Mouse (Mus musculus) olfactory bulb, adult 2 months (tissue): Measurements from ENCODE around the gene Asb8.

Source experiments
- CTCF ChIP-seq: fragments of 200-500 bp; IDR thresholded peaks from 2 replicates; pipeline ENCODE4 v1.5.1; 2012; ENCODE audit warnings: low read depth, mild to moderate bottlenecking, low read length, moderate library complexity; ENCODE audit not compliant: insufficient read depth
- POLR2A ChIP-seq: fragments of 200-500 bp; IDR thresholded peaks from 2 replicates; pipeline ENCODE4 v1.6.1; 2012; ENCODE audit warnings: mild to moderate bottlenecking, low read depth, low read length, moderate library complexity; ENCODE audit not compliant: insufficient read depth

DNA sequence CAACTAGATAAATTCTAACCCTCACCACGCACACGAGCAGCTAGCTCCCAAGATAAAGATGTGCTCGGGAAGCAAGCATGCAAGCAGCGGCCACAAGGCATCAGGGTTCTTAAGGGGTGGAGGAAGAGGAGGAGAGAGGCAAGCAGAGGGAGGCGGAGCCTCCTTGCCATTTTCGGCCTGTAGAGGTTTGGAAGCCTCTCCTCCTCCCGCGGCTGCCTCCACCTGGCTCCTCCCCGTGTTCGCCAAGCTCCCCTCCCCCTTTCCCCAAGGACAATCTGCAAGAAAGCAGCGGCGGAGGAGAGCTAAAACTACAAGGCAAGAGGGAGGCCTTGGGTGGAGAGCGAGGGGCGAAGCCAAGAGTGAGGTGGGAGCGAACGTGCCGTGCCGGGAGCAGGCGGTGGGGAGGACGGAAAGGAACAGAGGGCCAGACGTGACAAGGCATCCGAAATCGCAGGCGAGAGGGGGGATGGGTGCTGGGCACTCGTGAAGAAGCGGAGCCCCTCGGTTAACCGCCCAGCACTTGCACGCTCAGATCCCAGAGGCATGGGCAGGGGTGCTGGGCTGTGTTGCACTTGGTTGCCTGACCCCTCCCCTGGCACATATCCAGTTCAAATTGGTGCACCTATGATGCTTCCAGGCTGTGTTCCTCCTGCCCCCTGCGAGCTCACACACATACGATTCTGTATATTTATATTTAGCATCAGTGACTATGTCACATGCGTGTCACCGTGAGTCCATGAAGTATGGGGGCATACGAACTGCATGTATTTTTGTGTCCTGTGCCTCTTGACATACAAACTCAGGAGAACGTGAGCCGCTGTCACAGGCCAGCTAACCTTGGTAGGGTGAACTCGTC, 56.9 kb downstream of the Asb8 start:
- peak; percentile 78 for TF ChIP-seq POLR2A
- TF ChIP-seq CTCF, result no peak
